Mouse (Mus musculus) right cerebral cortex, adult 2 months (tissue): ENCODE measurements around the gene Gcgr.

Experiments
- DNase-seq, 2 experiments: peaks; one replicate each; pipeline ENCODE4 v3.0.0; 2021 to 2022; ENCODE audit warnings: low spot score in 2 of 2

Gene Gcgr

GRCm38 (mm10) chr11:120530085-120530964, at the start of gene Gcgr:
Gene Gcgr, plus strand, starts transcription at chr11:120530699.
- DNase-seq: no peak

GRCm38 (mm10) chr11:120483448-120483934, 47.0 kb upstream of the Gcgr start:
- no peak for DNase-seq

GRCm38 (mm10) chr11:120484265-120484981, 46.1 kb upstream of the Gcgr start, which contains the start of gene Mrpl12:
Gene Mrpl12, plus strand, starts transcription at chr11:120484613.
- DNase-seq: peak; percentile 91 to 93

- DNase-seq: no peak
Observed at GRCm38 (mm10) chr11:120485251-120485650, 45.2 kb upstream of the Gcgr start.

- DNase-seq: no peak
Observed at GRCm38 (mm10) chr11:120488516-120488915, 42.0 kb upstream of the Gcgr start.

- peak; percentile 62 to 71 for DNase-seq
Observed at GRCm38 (mm10) chr11:120489054-120489761, 41.3 kb upstream of the Gcgr start.

GRCm38 (mm10) chr11:120490291-120491046, 40.0 kb upstream of the Gcgr start:
- no peak for DNase-seq

GRCm38 (mm10) chr11:120491317-120492023, 39.0 kb upstream of the Gcgr start, which contains the start of gene Slc25a10:
Gene Slc25a10, plus strand, starts transcription at chr11:120491840.
- peak; percentile 86 to 87 for DNase-seq

- peak; percentile 30 to 43 for DNase-seq
Observed at GRCm38 (mm10) chr11:120492024-120492877, 38.2 kb upstream of the Gcgr start.

GRCm38 (mm10) chr11:120492878-120493203, 37.7 kb upstream of the Gcgr start:
- DNase-seq: no peak

GRCm38 (mm10) chr11:120493351-120493750, 37.1 kb upstream of the Gcgr start:
- no peak for DNase-seq

GRCm38 (mm10) chr11:120493911-120494310, 36.6 kb upstream of the Gcgr start:
- DNase-seq: no peak

GRCm38 (mm10) chr11:120497436-120497835, 33.1 kb upstream of the Gcgr start:
- no peak for DNase-seq

- DNase-seq: no peak
Observed at GRCm38 (mm10) chr11:120498226-120498625, 32.3 kb upstream of the Gcgr start.

- no peak for DNase-seq
Observed at GRCm38 (mm10) chr11:120498891-120499290, 31.6 kb upstream of the Gcgr start.

GRCm38 (mm10) chr11:120499894-120500293, 30.6 kb upstream of the Gcgr start:
- no peak for DNase-seq

GRCm38 (mm10) chr11:120500357-120500756, 30.1 kb upstream of the Gcgr start:
- no peak for DNase-seq

GRCm38 (mm10) chr11:120501018-120501417, 29.5 kb upstream of the Gcgr start:
- no peak for DNase-seq

- DNase-seq: no peak
Observed at GRCm38 (mm10) chr11:120501701-120502100, 28.8 kb upstream of the Gcgr start.

GRCm38 (mm10) chr11:120505661-120506060, 24.8 kb upstream of the Gcgr start:
- no peak for DNase-seq
